Mouse (Mus musculus) hindbrain, postnatal 0 days (tissue): Measurements from ENCODE around the gene Esr1. TPM values are rescaled to one million over a fixed set of nuclear protein-coding genes. Genes with fewer than 3 reads are reported as not detected.

ENCODE experiments used
- ATAC-seq: fragments of 200-750 bp; cut with Nextera tagmentation; 2 replicates; pipeline ENCODE4 v1.8.0; 2017; ENCODE audit warnings: mild to moderate bottlenecking, moderate TSS enrichment, moderate library complexity
- DNase-seq: peaks from one replicate; pipeline ENCODE4 v3.0.0-alpha.2; 2015; ENCODE audit warnings: low spot score
- H3K27ac ChIP-seq: fragments of 300-500 bp; sonication (generic); 2 replicates; pipeline ENCODE4 v1.5.1; 2014; ENCODE audit warnings: mild to moderate bottlenecking
- H3K27me3 ChIP-seq: fragments of 300-500 bp; sonication (generic); 2 replicates; pipeline ENCODE4 v1.6.1; 2014; ENCODE audit warnings: low read length, mixed read lengths; ENCODE audit not compliant: insufficient read depth
- H3K36me3 ChIP-seq: fragments of 300-500 bp; sonication (generic); 2 replicates; pipeline ENCODE4 v1.6.1; 2014; ENCODE audit warnings: low read length, mixed read lengths; ENCODE audit not compliant: insufficient read depth
- H3K4me1 ChIP-seq: fragments of 300-500 bp; sonication (generic); 2 replicates; pipeline ENCODE4 v1.6.1; 2014; ENCODE audit warnings: antibody characterized with exemption, low read length, mixed read lengths; ENCODE audit not compliant: insufficient read depth
- H3K4me2 ChIP-seq: fragments of 300-500 bp; sonication (generic); 2 replicates; pipeline ENCODE4 v1.6.1; 2014; ENCODE audit warnings: low read depth, mild to moderate bottlenecking, low read length, moderate library complexity, mixed read lengths
- H3K4me3 ChIP-seq: fragments of 300-500 bp; sonication (generic); 2 replicates; pipeline ENCODE4 v1.5.1; 2014; ENCODE audit warnings: low read length
- H3K9ac ChIP-seq: fragments of 300-500 bp; sonication (generic); replicated peaks from 2 replicates; pipeline ENCODE4 v1.6.1; 2014; ENCODE audit warnings: mild to moderate bottlenecking, low read length, moderate library complexity, mixed read lengths
- H3K9me3 ChIP-seq: fragments of 300-500 bp; sonication (generic); 2 replicates; pipeline ENCODE4 v1.6.1; 2016; ENCODE audit warnings: low read length, mixed read lengths
- CTCF ChIP-seq: IDR thresholded peaks from 2 replicates; pipeline ENCODE4 v1.5.1; 2016; ENCODE audit warnings: antibody characterized with exemption, control low read depth, low read depth
- WGBS: fragments of 180-500 bp; shearing (Covaris S2); extraction: QIAGEN DNeasy Blood & Tissue Kit; methylation state at CpG from one replicate; pipeline ENCODE4 v1.1.7; 2014; 5-methylcytosine and 5-hydroxymethylcytosine counted together
- polyA plus RNA-seq: library from polyadenylated mRNA; unstranded; fragments of >200 nt; fragmentation: Nextera tagmentation; extraction: Ambion mirVana; gene quantifications from 2 replicates; pipeline ENCODE4 v1.2.1, GENCODE M21; 2015
- total RNA-seq: library from RNA; depleted of rRNA; stranded (reverse); fragments of >200 nt; gene quantifications from 2 replicates; pipeline ENCODE4 v1.2.3, GENCODE M21; 2014

Gene Esr1
- total and polyA plus RNA-seq, 2 experiments from 2014 or later: 0.58 to 0.63 TPM

GRCm38 (mm10) chr10:4627415-4627814, 16.0 kb downstream of the Esr1 start:
- Histone ChIP-seq H3K36me3 (no peaks in the 10 kb centered on the region), H3K4me3 (no peak overlapping the region), H3K9ac (no peak overlapping the region), H3K27me3 (no peaks in the 10 kb centered on the region), H3K27ac (no peak overlapping the region), H3K4me2 (no peak overlapping the region), H3K9me3 (no peaks in the 10 kb centered on the region), H3K4me1 (no peaks in the 10 kb centered on the region)
- DNase-seq (no peak), ATAC-seq (no peak)
- TF ChIP-seq CTCF: no peak
- 88% methylated on average over 9 of the region's 9 CpGs for WGBS

- no peak overlapping the region for H3K9ac ChIP-seq
- H3K4me3 ChIP-seq: no peak overlapping the region
- no peak overlapping the region for H3K27ac ChIP-seq
- H3K36me3 ChIP-seq: no peaks in the 10 kb centered on the region
- H3K27me3 ChIP-seq: no peaks in the 10 kb centered on the region
- no peak for TF ChIP-seq CTCF
- H3K9me3 ChIP-seq: no peaks in the 10 kb centered on the region
- DNase-seq (no peak), ATAC-seq (no peak)
- H3K4me2 ChIP-seq: no peak overlapping the region
- H3K4me1 ChIP-seq: no peaks in the 10 kb centered on the region
Observed at GRCm38 (mm10) chr10:4629314-4629713, 17.9 kb downstream of the Esr1 start.

- no peaks in the 10 kb centered on the region for H3K9me3 ChIP-seq
- 79% methylated on average over 11 of the region's 11 CpGs for WGBS
- no peak for DNase-seq
- H3K27me3 ChIP-seq: no peaks in the 10 kb centered on the region
- no peak overlapping the region for H3K9ac ChIP-seq
- H3K4me1 ChIP-seq: no peaks in the 10 kb centered on the region
- H3K4me2 ChIP-seq: no peak overlapping the region
- no peak overlapping the region for H3K4me3 ChIP-seq
- ATAC-seq: no peak
- no peak for TF ChIP-seq CTCF
- H3K36me3 ChIP-seq: no peaks in the 10 kb centered on the region
- H3K27ac ChIP-seq: no peak overlapping the region
Observed at GRCm38 (mm10) chr10:4632211-4632704, 20.9 kb downstream of the Esr1 start.

- TF ChIP-seq CTCF: no peak
- Histone ChIP-seq H3K4me3 (no peak overlapping the region), H3K4me2 (no peak overlapping the region), H3K9me3 (no peaks in the 10 kb centered on the region), H3K36me3 (no peaks in the 10 kb centered on the region), H3K27ac (no peak overlapping the region), H3K4me1 (no peaks in the 10 kb centered on the region), H3K9ac (no peak overlapping the region), H3K27me3 (no peaks in the 10 kb centered on the region)
- DNase-seq: no peak
- ATAC-seq: no peak
- WGBS: 78% methylated on average over 14 of the region's 14 CpGs
Observed at GRCm38 (mm10) chr10:4633287-4634030, 22.1 kb downstream of the Esr1 start.

GRCm38 (mm10) chr10:4635740-4636139, 24.3 kb downstream of the Esr1 start:
- no peak overlapping the region for H3K27ac ChIP-seq
- no peak for DNase-seq
- H3K9ac ChIP-seq: no peak overlapping the region
- no peaks in the 10 kb centered on the region for H3K36me3 ChIP-seq
- H3K9me3 ChIP-seq: no peaks in the 10 kb centered on the region
- no peaks in the 10 kb centered on the region for H3K4me1 ChIP-seq
- ATAC-seq: no peak
- 83% methylated on average over 6 of the region's 6 CpGs for WGBS
- H3K4me2 ChIP-seq: no peak overlapping the region
- no peaks in the 10 kb centered on the region for H3K27me3 ChIP-seq
- H3K4me3 ChIP-seq: no peak overlapping the region
- no peak for TF ChIP-seq CTCF

GRCm38 (mm10) chr10:4646074-4646473, 34.7 kb downstream of the Esr1 start:
- no peak for TF ChIP-seq CTCF
- ATAC-seq: no peak
- Histone ChIP-seq H3K4me2 (no peak overlapping the region), H3K4me1 (no peaks in the 10 kb centered on the region), H3K9me3 (no peaks in the 10 kb centered on the region), H3K27ac (no peak overlapping the region), H3K4me3 (no peak overlapping the region), H3K9ac (no peak overlapping the region), H3K27me3 (no peaks in the 10 kb centered on the region), H3K36me3 (no peaks in the 10 kb centered on the region)
- DNase-seq: no peak
- WGBS: 80% methylated on average over 7 of the region's 7 CpGs

GRCm38 (mm10) chr10:4646851-4647250, 35.5 kb downstream of the Esr1 start:
- Histone ChIP-seq H3K27me3 (no peaks in the 10 kb centered on the region), H3K9me3 (no peaks in the 10 kb centered on the region), H3K36me3 (no peaks in the 10 kb centered on the region), H3K27ac (no peak overlapping the region), H3K4me2 (no peak overlapping the region), H3K4me3 (no peak overlapping the region), H3K4me1 (no peaks in the 10 kb centered on the region), H3K9ac (no peak overlapping the region)
- ATAC-seq (no peak), DNase-seq (no peak)
- 81% methylated on average over 9 of the region's 9 CpGs for WGBS
- no peak for TF ChIP-seq CTCF
